Mouse (Mus musculus): ENCODE measurements at regions not wholly inside any gene's neighbourhood (a gene's known extent, or its start where the extent isn't known, plus 50 kb on each side); places are given as distances from the start of the nearest gene placed in this dataset.

- no peak for TF ChIP-seq POLR2A (IDR thresholded peaks at IDR 0.05; ENCODE audit: low read depth, low read length)
- TF ChIP-seq CTCF (IDR thresholded peaks at IDR 0.05; ENCODE audit: extremely low read depth, insufficient read length, insufficient replicate concordance, low read depth, low read length), result no peak
These were observed 51.2 kb upstream of the Ifne start for GRCm38 (mm10) chr4:88931217-88931616.

All from small intestine, adult 2 months (tissue).